Mouse (Mus musculus): Measurements from ENCODE around the gene M1ap. TPM values are rescaled to one million over a fixed set of nuclear protein-coding genes. Genes with fewer than 3 reads are reported as not detected.

Gene M1ap
- total and polyA plus RNA-seq, 2 experiments from 2014 or later = 1.2 TPM; not detected in 1

DNA sequence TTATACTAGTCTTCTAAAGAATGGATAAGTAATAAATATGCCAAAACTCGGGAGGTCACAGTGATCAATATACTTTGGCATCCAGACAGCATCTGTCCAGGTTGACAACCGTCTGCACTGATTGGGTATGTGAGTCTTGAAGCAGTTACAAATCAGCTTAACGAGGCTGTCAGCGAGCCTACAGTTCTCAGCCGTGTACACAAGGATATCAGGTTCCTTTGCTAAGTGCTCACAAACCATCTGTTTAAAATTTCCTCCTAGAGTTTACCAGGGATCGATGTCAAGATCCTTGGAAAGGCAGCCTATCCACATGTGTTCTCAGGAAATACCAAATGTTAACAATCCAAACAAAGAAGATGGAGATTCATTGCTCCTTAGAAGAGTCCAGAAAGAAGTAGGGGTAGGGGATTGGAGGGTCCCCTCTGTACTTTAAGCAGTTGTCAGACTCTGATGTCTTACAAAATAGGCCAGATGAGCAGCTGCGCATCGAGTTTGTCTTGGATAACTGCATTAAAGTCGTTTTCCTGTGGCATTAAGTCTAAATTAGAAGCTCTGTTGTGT is 40.8 kb downstream of the M1ap start:
- 63% methylated on average over 9 of the region's 9 CpGs for WGBS
- DNase-seq (ENCODE audit: low spot score) (no peak), ATAC-seq (ENCODE audit: low FRiP score) (no peak)
- H3K9me3 ChIP-seq (ENCODE audit: low read length) = no peaks in the 10 kb centered on the region
- H3K4me1 ChIP-seq (ENCODE audit: insufficient read depth, low read length) = no peaks in the 10 kb centered on the region
- no peak overlapping the region for H3K27ac ChIP-seq (ENCODE audit: low read depth, low read length)
- H3K9ac ChIP-seq (replicated peaks; ENCODE audit: low read length, poor library complexity, severe bottlenecking) = no peak overlapping the region
- no peak overlapping the region for H3K4me3 ChIP-seq (ENCODE audit: low read depth, low read length)
- H3K36me3 ChIP-seq (ENCODE audit: insufficient read depth, low read length) = no peaks in the 10 kb centered on the region
- no peaks in the 10 kb centered on the region for H3K27me3 ChIP-seq (ENCODE audit: insufficient read depth, low read length)
- no peak overlapping the region for H3K4me2 ChIP-seq (ENCODE audit: low read depth, low read length, poor library complexity, severe bottlenecking)
- TF ChIP-seq CTCF (IDR thresholded peaks at IDR 0.05) = no peak

GRCm38 (mm10) chr6:82993696-82994095 is 47.0 kb downstream of the M1ap start:
- H3K36me3 ChIP-seq (ENCODE audit: insufficient read depth, low read length) = no peaks in the 10 kb centered on the region
- H3K27ac ChIP-seq (ENCODE audit: low read depth, low read length) = no peak overlapping the region
- H3K9me3 ChIP-seq (ENCODE audit: low read length) = no peaks in the 10 kb centered on the region
- H3K4me2 ChIP-seq (ENCODE audit: low read depth, low read length, poor library complexity, severe bottlenecking) = no peak overlapping the region
- DNase-seq (ENCODE audit: low spot score) (no peak), ATAC-seq (ENCODE audit: low FRiP score) (no peak)
- H3K27me3 ChIP-seq (ENCODE audit: insufficient read depth, low read length) = no peaks in the 10 kb centered on the region
- H3K4me3 ChIP-seq (ENCODE audit: low read depth, low read length) = no peak overlapping the region
- TF ChIP-seq CTCF (IDR thresholded peaks at IDR 0.05) = no peak
- H3K4me1 ChIP-seq (ENCODE audit: insufficient read depth, low read length) = no peaks in the 10 kb centered on the region
- WGBS = 37% methylated on average over 1 of the region's 1 CpGs
- H3K9ac ChIP-seq (replicated peaks; ENCODE audit: low read length, poor library complexity, severe bottlenecking) = no peak overlapping the region

DNA sequence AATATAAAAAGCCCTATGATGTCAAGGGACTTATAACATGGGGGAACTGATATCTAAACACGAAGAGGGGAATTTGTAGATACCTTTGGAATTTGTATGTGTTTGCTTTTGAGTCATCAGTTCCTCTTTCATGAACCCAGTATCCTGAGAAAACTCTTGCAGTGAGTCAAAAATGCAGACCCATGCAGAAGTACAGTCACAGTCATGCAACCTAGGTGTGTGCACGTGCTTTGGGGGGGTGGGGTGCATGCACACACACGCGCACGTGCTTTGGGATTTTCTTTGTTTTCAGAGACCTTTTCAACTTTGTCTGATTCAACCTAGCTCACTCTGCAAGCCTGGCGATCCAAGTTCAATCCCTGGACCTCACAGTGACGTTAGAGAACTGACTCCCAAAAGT is 47.7 kb downstream of the M1ap start:
- H3K4me1 ChIP-seq (ENCODE audit: insufficient read depth, low read length) = no peaks in the 10 kb centered on the region
- 76% methylated on average over 7 of the region's 7 CpGs for WGBS
- no peak overlapping the region for H3K4me3 ChIP-seq (ENCODE audit: low read depth, low read length)
- no peak for TF ChIP-seq CTCF (IDR thresholded peaks at IDR 0.05)
- no peak overlapping the region for H3K9ac ChIP-seq (replicated peaks; ENCODE audit: low read length, poor library complexity, severe bottlenecking)
- ATAC-seq (ENCODE audit: low FRiP score) = no peak
- no peak overlapping the region for H3K4me2 ChIP-seq (ENCODE audit: low read depth, low read length, poor library complexity, severe bottlenecking)
- no peaks in the 10 kb centered on the region for H3K27me3 ChIP-seq (ENCODE audit: insufficient read depth, low read length)
- H3K36me3 ChIP-seq (ENCODE audit: insufficient read depth, low read length) = no peaks in the 10 kb centered on the region
- H3K27ac ChIP-seq (ENCODE audit: low read depth, low read length) = no peak overlapping the region
- no peaks in the 10 kb centered on the region for H3K9me3 ChIP-seq (ENCODE audit: low read length)
- no peak for DNase-seq (ENCODE audit: low spot score)

DNA sequence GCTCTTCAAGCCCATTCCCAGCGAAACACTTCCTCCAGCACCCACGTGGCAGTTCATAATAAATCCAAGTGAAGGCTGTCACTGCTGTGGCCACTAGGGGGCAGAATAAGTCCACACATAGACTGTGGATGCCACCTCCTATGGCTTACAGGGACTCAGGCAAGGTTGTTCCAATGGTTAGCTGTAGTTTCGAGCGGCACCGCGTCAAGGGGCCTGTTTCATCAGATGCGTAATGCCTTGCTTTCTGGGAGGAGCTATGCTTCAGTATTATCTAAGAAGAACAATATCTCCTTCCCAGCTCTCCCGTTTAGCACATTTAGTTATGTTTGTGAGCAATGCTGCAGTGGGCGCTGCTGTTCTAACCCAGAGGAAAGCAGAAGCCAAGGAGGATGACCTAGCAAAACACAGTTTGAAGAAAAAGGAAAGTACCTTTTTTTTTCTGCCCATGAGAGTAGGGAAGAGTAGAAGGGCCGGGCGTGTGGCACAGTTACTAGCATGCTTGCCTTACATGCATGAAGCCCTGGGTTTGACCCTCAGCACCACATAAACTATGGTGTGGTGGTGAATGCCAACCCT is 50.1 kb downstream of the M1ap start:
- Histone ChIP-seq H3K9me3 (ENCODE audit: low read length) (no peaks in the 10 kb centered on the region), H3K27ac (ENCODE audit: low read depth, low read length) (no peak overlapping the region), H3K27me3 (ENCODE audit: insufficient read depth, low read length) (no peaks in the 10 kb centered on the region), H3K4me1 (ENCODE audit: insufficient read depth, low read length) (no peaks in the 10 kb centered on the region), H3K36me3 (ENCODE audit: insufficient read depth, low read length) (no peaks in the 10 kb centered on the region), H3K9ac (replicated peaks; ENCODE audit: low read length, poor library complexity, severe bottlenecking) (no peak overlapping the region), H3K4me2 (ENCODE audit: low read depth, low read length, poor library complexity, severe bottlenecking) (peak overlapping the region; percentile 33; the same call in 1 of the 2 replicates), H3K4me3 (ENCODE audit: low read depth, low read length) (no peak overlapping the region)
- peak; percentile 94 for ATAC-seq (ENCODE audit: low FRiP score)
- DNase-seq (ENCODE audit: low spot score) = peak; percentile 96
- TF ChIP-seq CTCF (IDR thresholded peaks at IDR 0.05) = peak; percentile 99
- WGBS = 11% methylated on average over 11 of the region's 11 CpGs

- WGBS = 43% methylated on average over 7 of the region's 7 CpGs
- H3K27ac ChIP-seq (ENCODE audit: low read depth, low read length) = no peak overlapping the region
- no peaks in the 10 kb centered on the region for H3K4me1 ChIP-seq (ENCODE audit: insufficient read depth, low read length)
- no peak overlapping the region for H3K4me3 ChIP-seq (ENCODE audit: low read depth, low read length)
- ATAC-seq (ENCODE audit: low FRiP score) = no peak
- H3K36me3 ChIP-seq (ENCODE audit: insufficient read depth, low read length) = no peaks in the 10 kb centered on the region
- H3K4me2 ChIP-seq (ENCODE audit: low read depth, low read length, poor library complexity, severe bottlenecking) = no peak overlapping the region
- no peak for DNase-seq (ENCODE audit: low spot score)
- no peaks in the 10 kb centered on the region for H3K27me3 ChIP-seq (ENCODE audit: insufficient read depth, low read length)
- no peaks in the 10 kb centered on the region for H3K9me3 ChIP-seq (ENCODE audit: low read length)
- TF ChIP-seq CTCF (IDR thresholded peaks at IDR 0.05) = no peak
- H3K9ac ChIP-seq (replicated peaks; ENCODE audit: low read length, poor library complexity, severe bottlenecking) = no peak overlapping the region
Measured at GRCm38 (mm10) chr6:82997511-82998102, 50.9 kb downstream of the M1ap start.

GRCm38 (mm10) chr6:82998326-82998725 is 51.6 kb downstream of the M1ap start:
- no peaks in the 10 kb centered on the region for H3K4me1 ChIP-seq (ENCODE audit: insufficient read depth, low read length)
- no peaks in the 10 kb centered on the region for H3K36me3 ChIP-seq (ENCODE audit: insufficient read depth, low read length)
- 65% methylated on average over 4 of the region's 4 CpGs for WGBS
- ATAC-seq (ENCODE audit: low FRiP score) = no peak
- DNase-seq (ENCODE audit: low spot score) = no peak
- H3K27me3 ChIP-seq (ENCODE audit: insufficient read depth, low read length) = no peaks in the 10 kb centered on the region
- no peak overlapping the region for H3K4me2 ChIP-seq (ENCODE audit: low read depth, low read length, poor library complexity, severe bottlenecking)
- no peak overlapping the region for H3K27ac ChIP-seq (ENCODE audit: low read depth, low read length)
- no peak; the same call in 1 of the 2 replicates for TF ChIP-seq CTCF (IDR thresholded peaks at IDR 0.05)
- no peaks in the 10 kb centered on the region for H3K9me3 ChIP-seq (ENCODE audit: low read length)
- no peak overlapping the region for H3K9ac ChIP-seq (replicated peaks; ENCODE audit: low read length, poor library complexity, severe bottlenecking)
- no peak overlapping the region for H3K4me3 ChIP-seq (ENCODE audit: low read depth, low read length)
